46 mouse cellular contexts compared by ENCODE assay signal in genomic region chr10:129473723-129474122, GRCm38 (mm10). TPM values are rescaled to one million over a fixed set of nuclear protein-coding genes. Genes with fewer than 3 reads are reported as not detected.
"Had no signal": no experiment of that assay in that cellular context is flagged by ENCODE, and none has a peak within 500 bp of the region (broad histone marks: within the 10 kb centered on the region; RNA-seq: fewer than 3 reads in every experiment).

No protein-coding gene starts in this region.

- H3K9ac ChIP-seq: limb, embryonic 12.5 days; limb, embryonic 13.5 days; limb, embryonic 15.5 days; liver, embryonic 12.5 days; liver, embryonic 13.5 days; liver, embryonic 14.5 days; liver, embryonic 15.5 days; liver, postnatal 0 days; lung, embryonic 14.5 days; lung, embryonic 15.5 days; midbrain, embryonic 15.5 days; neural tube, embryonic 12.5 days had no signal

- ATAC-seq: liver, embryonic 12.5 days; liver, postnatal 0 days; lung, postnatal 0 days; midbrain, embryonic 15.5 days; midbrain, embryonic 16.5 days had no signal

- H3K9me3 ChIP-seq: limb, embryonic 10.5 days; limb, embryonic 12.5 days; limb, embryonic 13.5 days; limb, embryonic 15.5 days; liver, embryonic 12.5 days; liver, embryonic 13.5 days; liver, embryonic 15.5 days; lung, embryonic 15.5 days; megakaryocyte, embryonic 14.5 days; midbrain, embryonic 10.5 days; midbrain, embryonic 15.5 days; neural tube, embryonic 12.5 days had no signal

- H3K4me3 ChIP-seq: left cerebral cortex, adult 2 months; limb, embryonic 10.5 days; limb, embryonic 12.5 days; limb, embryonic 13.5 days; limb, embryonic 15.5 days; liver, embryonic 12.5 days; liver, embryonic 13.5 days; liver, embryonic 15.5 days; lung, embryonic 15.5 days; megakaryocyte, embryonic 14.5 days; midbrain, embryonic 10.5 days; midbrain, embryonic 15.5 days; myocyte; neural tube, embryonic 12.5 days had no signal

- DNase-seq: left cerebral cortex, postnatal 4 days; liver; liver, embryonic 13.5 days; liver, postnatal 0 days; lung, adult 18-20 months; lung, adult 2 months; lung, embryonic 14.5 days; lung, postnatal 10 days; lung, postnatal 14 days; lung, postnatal 36 days; lung, postnatal 4 days had no signal

- H3K27ac ChIP-seq: left cerebral cortex, adult 2 months; limb, embryonic 10.5 days; limb, embryonic 12.5 days; limb, embryonic 13.5 days; limb, embryonic 15.5 days; liver, embryonic 12.5 days; liver, embryonic 13.5 days; liver, embryonic 14.5 days; liver, embryonic 15.5 days; lung, embryonic 15.5 days; macrophage; midbrain, embryonic 10.5 days; midbrain, embryonic 15.5 days; neural tube, embryonic 12.5 days had no signal

- H3K4me2 ChIP-seq: limb, embryonic 12.5 days; limb, embryonic 13.5 days; limb, embryonic 15.5 days; liver, embryonic 11.5 days; liver, embryonic 12.5 days; liver, embryonic 13.5 days; liver, embryonic 15.5 days; lung, embryonic 14.5 days; lung, embryonic 15.5 days; midbrain, embryonic 15.5 days; neural tube, embryonic 12.5 days had no signal

- H3K4me1 ChIP-seq: limb, embryonic 10.5 days; limb, embryonic 12.5 days; limb, embryonic 13.5 days; limb, embryonic 15.5 days; liver, embryonic 12.5 days; liver, embryonic 13.5 days; liver, embryonic 15.5 days; lung, embryonic 15.5 days; megakaryocyte, embryonic 14.5 days; midbrain, embryonic 10.5 days; midbrain, embryonic 15.5 days; neural tube, embryonic 12.5 days had no signal

- H3K36me3 ChIP-seq: limb, embryonic 10.5 days; limb, embryonic 12.5 days; limb, embryonic 13.5 days; limb, embryonic 15.5 days; liver, embryonic 12.5 days; liver, embryonic 13.5 days; liver, embryonic 15.5 days; lung, embryonic 15.5 days; midbrain, embryonic 10.5 days; midbrain, embryonic 15.5 days; neural tube, embryonic 12.5 days had no signal

- H3K27me3 ChIP-seq: limb, embryonic 12.5 days; limb, embryonic 13.5 days; limb, embryonic 15.5 days; liver, embryonic 12.5 days; liver, embryonic 13.5 days; liver, embryonic 15.5 days; lung, embryonic 15.5 days; megakaryocyte, embryonic 14.5 days; midbrain, embryonic 15.5 days; neural tube, embryonic 12.5 days had no signal

RNA-seq across cellular contexts. Expression of gene Olfr788, which starts 2.9 kb away (rescaled TPM):
- total RNA-seq: left cerebral cortex, adult 18-20 months; left cerebral cortex, adult 2 months; left cerebral cortex, adult 8-10 months; left cerebral cortex, postnatal 10 days; left cerebral cortex, postnatal 14 days; left cerebral cortex, postnatal 25 days; left cerebral cortex, postnatal 36 days; left cerebral cortex, postnatal 4 days; liver, adult 2 months; megakaryocyte progenitor cell, adult 5-6 weeks; megakaryocyte, adult 5-6 weeks; megakaryocyte-erythroid progenitor cell, adult 5-6 weeks; monocyte, adult 5-6 weeks had no signal
- polyA plus RNA-seq: limb, embryonic 10.5 days; limb, embryonic 11.5 days; limb, embryonic 12.5 days; limb, embryonic 13.5 days; limb, embryonic 14.5 days; limb, embryonic 15.5 days; liver, adult 2 months; liver, embryonic 11.5 days; liver, embryonic 12.5 days; liver, embryonic 13.5 days; liver, embryonic 14.5 days; liver, embryonic 15.5 days; liver, embryonic 16.5 days; liver, postnatal 0 days; lung, adult 2 months; lung, embryonic 14.5 days; lung, embryonic 15.5 days; lung, embryonic 16.5 days; lung, postnatal 0 days; macrophage; midbrain, embryonic 10.5 days; midbrain, embryonic 14.5 days; midbrain, embryonic 15.5 days; midbrain, embryonic 16.5 days; myocyte; neural tube, embryonic 11.5 days; neural tube, embryonic 12.5 days had no signal

RNA-seq across cellular contexts. Expression of gene Olfr789, which starts 10.8 kb away (rescaled TPM):
- total RNA-seq: left cerebral cortex, adult 18-20 months; left cerebral cortex, adult 2 months; left cerebral cortex, adult 8-10 months; left cerebral cortex, postnatal 10 days; left cerebral cortex, postnatal 14 days; left cerebral cortex, postnatal 25 days; left cerebral cortex, postnatal 36 days; left cerebral cortex, postnatal 4 days; liver, adult 2 months; megakaryocyte progenitor cell, adult 5-6 weeks; megakaryocyte, adult 5-6 weeks; megakaryocyte-erythroid progenitor cell, adult 5-6 weeks; monocyte, adult 5-6 weeks had no signal
- polyA plus RNA-seq: limb, embryonic 10.5 days; limb, embryonic 11.5 days; limb, embryonic 12.5 days; limb, embryonic 13.5 days; limb, embryonic 14.5 days; limb, embryonic 15.5 days; liver, adult 2 months; liver, embryonic 11.5 days; liver, embryonic 12.5 days; liver, embryonic 13.5 days; liver, embryonic 14.5 days; liver, embryonic 15.5 days; liver, embryonic 16.5 days; liver, postnatal 0 days; lung, adult 2 months; lung, embryonic 14.5 days; lung, embryonic 15.5 days; lung, embryonic 16.5 days; lung, postnatal 0 days; macrophage; midbrain, embryonic 10.5 days; midbrain, embryonic 14.5 days; midbrain, embryonic 15.5 days; midbrain, embryonic 16.5 days; myocyte; neural tube, embryonic 11.5 days; neural tube, embryonic 12.5 days had no signal

RNA-seq across cellular contexts. Expression of gene Olfr787, which starts 12.1 kb away (rescaled TPM):
- total RNA-seq: left cerebral cortex, adult 18-20 months; left cerebral cortex, adult 2 months; left cerebral cortex, adult 8-10 months; left cerebral cortex, postnatal 10 days; left cerebral cortex, postnatal 14 days; left cerebral cortex, postnatal 25 days; left cerebral cortex, postnatal 36 days; left cerebral cortex, postnatal 4 days; liver, adult 2 months; megakaryocyte progenitor cell, adult 5-6 weeks; megakaryocyte, adult 5-6 weeks; megakaryocyte-erythroid progenitor cell, adult 5-6 weeks; monocyte, adult 5-6 weeks had no signal
- polyA plus RNA-seq: limb, embryonic 10.5 days; limb, embryonic 11.5 days; limb, embryonic 12.5 days; limb, embryonic 13.5 days; limb, embryonic 14.5 days; limb, embryonic 15.5 days; liver, adult 2 months; liver, embryonic 11.5 days; liver, embryonic 12.5 days; liver, embryonic 13.5 days; liver, embryonic 14.5 days; liver, embryonic 15.5 days; liver, embryonic 16.5 days; liver, postnatal 0 days; lung, adult 2 months; lung, embryonic 14.5 days; lung, embryonic 15.5 days; lung, embryonic 16.5 days; lung, postnatal 0 days; macrophage; midbrain, embryonic 10.5 days; midbrain, embryonic 14.5 days; midbrain, embryonic 15.5 days; midbrain, embryonic 16.5 days; myocyte; neural tube, embryonic 11.5 days; neural tube, embryonic 12.5 days had no signal

RNA-seq across cellular contexts. Expression of gene Olfr790, which starts 24.6 kb away (rescaled TPM):
- total RNA-seq: left cerebral cortex, adult 18-20 months; left cerebral cortex, adult 2 months; left cerebral cortex, adult 8-10 months; left cerebral cortex, postnatal 10 days; left cerebral cortex, postnatal 14 days; left cerebral cortex, postnatal 25 days; left cerebral cortex, postnatal 36 days; left cerebral cortex, postnatal 4 days; liver, adult 2 months; megakaryocyte progenitor cell, adult 5-6 weeks; megakaryocyte, adult 5-6 weeks; megakaryocyte-erythroid progenitor cell, adult 5-6 weeks; monocyte, adult 5-6 weeks had no signal
- polyA plus RNA-seq: limb, embryonic 10.5 days; limb, embryonic 11.5 days; limb, embryonic 12.5 days; limb, embryonic 13.5 days; limb, embryonic 14.5 days; limb, embryonic 15.5 days; liver, adult 2 months; liver, embryonic 11.5 days; liver, embryonic 12.5 days; liver, embryonic 13.5 days; liver, embryonic 14.5 days; liver, embryonic 15.5 days; liver, embryonic 16.5 days; liver, postnatal 0 days; lung, adult 2 months; lung, embryonic 14.5 days; lung, embryonic 15.5 days; lung, embryonic 16.5 days; lung, postnatal 0 days; macrophage; midbrain, embryonic 10.5 days; midbrain, embryonic 14.5 days; midbrain, embryonic 15.5 days; midbrain, embryonic 16.5 days; myocyte; neural tube, embryonic 11.5 days; neural tube, embryonic 12.5 days had no signal

RNA-seq across cellular contexts. Expression of gene Olfr786, which starts 46.6 kb away (rescaled TPM):
- total RNA-seq: left cerebral cortex, adult 18-20 months; left cerebral cortex, adult 2 months; left cerebral cortex, adult 8-10 months; left cerebral cortex, postnatal 10 days; left cerebral cortex, postnatal 14 days; left cerebral cortex, postnatal 25 days; left cerebral cortex, postnatal 36 days; left cerebral cortex, postnatal 4 days; liver, adult 2 months; megakaryocyte progenitor cell, adult 5-6 weeks; megakaryocyte, adult 5-6 weeks; megakaryocyte-erythroid progenitor cell, adult 5-6 weeks; monocyte, adult 5-6 weeks had no signal
- polyA plus RNA-seq: limb, embryonic 10.5 days; limb, embryonic 11.5 days; limb, embryonic 12.5 days; limb, embryonic 13.5 days; limb, embryonic 14.5 days; limb, embryonic 15.5 days; liver, adult 2 months; liver, embryonic 11.5 days; liver, embryonic 12.5 days; liver, embryonic 13.5 days; liver, embryonic 14.5 days; liver, embryonic 15.5 days; liver, embryonic 16.5 days; liver, postnatal 0 days; lung, adult 2 months; lung, embryonic 14.5 days; lung, embryonic 15.5 days; lung, embryonic 16.5 days; lung, postnatal 0 days; macrophage; midbrain, embryonic 10.5 days; midbrain, embryonic 14.5 days; midbrain, embryonic 15.5 days; midbrain, embryonic 16.5 days; myocyte; neural tube, embryonic 11.5 days; neural tube, embryonic 12.5 days had no signal
